Mouse (Mus musculus) cerebellum, adult 2 months (tissue): ENCODE measurements around the gene Rnf26. TPM values are rescaled to one million over a fixed set of nuclear protein-coding genes. Genes with fewer than 3 reads are reported as not detected.

Experiments
- DNase-seq, 2 experiments: peaks; one replicate each; pipeline ENCODE4 v3.0.0; 2021
- H3K27ac ChIP-seq: fragments of 200-500 bp; 2 replicates; pipeline ENCODE4 v1.5.1; 2012; ENCODE audit warnings: low read length, control low read depth, inconsistent platforms; ENCODE audit not compliant: insufficient read depth
- H3K27me3 ChIP-seq: fragments of 200-500 bp; 2 replicates; pipeline ENCODE4 v1.6.1; 2012; ENCODE audit warnings: inconsistent platforms, mild to moderate bottlenecking, low read length, moderate library complexity; ENCODE audit not compliant: control insufficient read depth, insufficient read depth
- H3K4me1 ChIP-seq: fragments of 200-500 bp; 2 replicates; pipeline ENCODE4 v1.6.1; 2011; ENCODE audit warnings: low read length; ENCODE audit not compliant: control insufficient read depth, insufficient read depth
- H3K4me3 ChIP-seq: fragments of 200-500 bp; replicated peaks from 2 replicates; pipeline ENCODE3; 2011; ENCODE audit warnings: mild to moderate bottlenecking, low read depth, low read length, control low read depth; ENCODE audit not compliant: insufficient read depth
- CTCF ChIP-seq: fragments of 200-500 bp; IDR thresholded peaks from 2 replicates; pipeline ENCODE4 v1.5.1; 2011; ENCODE audit warnings: low read depth, mild to moderate bottlenecking, control low read depth, low read length, moderate library complexity, borderline replicate concordance; ENCODE audit not compliant: insufficient read depth
- POLR2A ChIP-seq: fragments of 200-500 bp; IDR thresholded peaks from 2 replicates; pipeline ENCODE4 v1.6.1; 2011; ENCODE audit warnings: low read length, control low read depth, borderline replicate concordance; ENCODE audit not compliant: insufficient read depth
- WGBS: fragments of 180-500 bp; shearing (Covaris S2); methylation state at CpG from one replicate; pipeline ENCODE4 v1.1.7; 2018; 5-methylcytosine and 5-hydroxymethylcytosine counted together
- polyA plus RNA-seq: library from polyadenylated mRNA; depleted of rRNA; stranded (reverse); fragments of >200 nt; gene quantifications from 2 replicates; pipeline ENCODE4 v1.2.3, GENCODE M21; 2012; rRNA removed

Gene Rnf26
- polyA plus RNA-seq, 1 experiment, result 34.0 TPM

GRCm38 (mm10) chr9:44049381-44050165 is 63.7 kb downstream of the Rnf26 start:
- WGBS, result 77% methylated on average over 8 of the region's 8 CpGs
- Histone ChIP-seq H3K27me3 (no peaks in the 10 kb centered on the region), H3K27ac (no peak overlapping the region), H3K4me3 (no peak overlapping the region), H3K4me1 (no peaks in the 10 kb centered on the region)
- peak in 1 of 2 experiments; percentile 5 for DNase-seq
- TF ChIP-seq POLR2A (no peak), CTCF (no peak)

GRCm38 (mm10) chr9:44048541-44049380 is 64.6 kb downstream of the Rnf26 start:
- 76% methylated on average over 15 of the region's 15 CpGs for WGBS
- TF ChIP-seq POLR2A (no peak), CTCF (no peak)
- DNase-seq, result no peak
- no peak overlapping the region for H3K4me3 ChIP-seq
- no peak overlapping the region for H3K27ac ChIP-seq
- H3K4me1 ChIP-seq, result no peaks in the 10 kb centered on the region
- no peaks in the 10 kb centered on the region for H3K27me3 ChIP-seq

DNA sequence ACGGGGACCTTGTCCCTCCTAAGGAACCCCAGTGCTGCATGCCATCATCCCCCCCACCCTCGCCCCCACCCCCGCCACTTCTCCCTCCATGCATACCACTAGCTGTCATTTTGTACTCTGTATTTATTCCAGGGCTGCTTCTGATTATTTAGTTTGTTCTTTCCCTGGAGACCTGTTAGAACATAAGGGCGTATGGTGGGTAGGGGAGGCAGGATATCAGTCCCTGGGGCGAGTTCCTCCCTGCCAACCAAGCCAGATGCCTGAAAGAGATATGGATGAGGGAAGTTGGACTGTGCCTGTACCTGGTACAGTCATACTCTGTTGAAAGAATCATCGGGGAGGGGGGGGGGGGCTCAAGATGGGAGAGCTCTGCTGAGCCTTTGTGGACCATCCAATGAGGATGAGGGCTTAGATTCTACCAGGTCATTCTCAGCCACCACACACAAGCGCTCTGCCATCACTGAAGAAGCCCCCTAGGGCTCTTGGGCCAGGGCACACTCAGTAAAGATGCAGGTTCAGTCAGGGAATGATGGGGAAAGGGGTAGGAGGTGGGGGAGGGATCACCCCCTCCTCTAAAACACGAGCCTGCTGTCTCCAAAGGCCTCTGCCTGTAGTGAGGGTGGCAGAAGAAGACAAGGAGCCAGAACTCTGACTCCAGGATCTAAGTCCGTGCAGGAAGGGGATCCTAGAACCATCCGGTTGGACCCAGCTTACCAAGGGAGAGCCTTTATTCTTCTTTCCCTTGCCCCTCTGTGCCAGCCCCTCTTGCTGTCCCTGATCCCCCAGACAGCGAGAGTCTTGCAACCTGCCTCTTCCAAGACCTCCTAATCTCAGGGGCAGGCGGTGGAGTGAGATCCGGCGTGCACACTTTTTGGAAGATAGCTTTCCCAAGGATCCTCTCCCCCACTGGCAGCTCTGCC is 65.5 kb downstream of the Rnf26 start:
- Histone ChIP-seq H3K4me1 (no peaks in the 10 kb centered on the region), H3K4me3 (no peak overlapping the region), H3K27ac (no peak overlapping the region), H3K27me3 (no peaks in the 10 kb centered on the region)
- TF ChIP-seq CTCF (no peak), POLR2A (no peak)
- DNase-seq, result no peak
- 89% methylated on average over 14 of the region's 14 CpGs for WGBS

GRCm38 (mm10) chr9:44047071-44047470 is 66.2 kb downstream of the Rnf26 start:
- no peak overlapping the region for H3K4me3 ChIP-seq
- 51% methylated on average over 6 of the region's 6 CpGs for WGBS
- no peak for DNase-seq
- no peak for TF ChIP-seq POLR2A
- no peak for TF ChIP-seq CTCF
- no peak overlapping the region for H3K27ac ChIP-seq
- H3K4me1 ChIP-seq, result no peaks in the 10 kb centered on the region
- H3K27me3 ChIP-seq, result no peaks in the 10 kb centered on the region

DNA sequence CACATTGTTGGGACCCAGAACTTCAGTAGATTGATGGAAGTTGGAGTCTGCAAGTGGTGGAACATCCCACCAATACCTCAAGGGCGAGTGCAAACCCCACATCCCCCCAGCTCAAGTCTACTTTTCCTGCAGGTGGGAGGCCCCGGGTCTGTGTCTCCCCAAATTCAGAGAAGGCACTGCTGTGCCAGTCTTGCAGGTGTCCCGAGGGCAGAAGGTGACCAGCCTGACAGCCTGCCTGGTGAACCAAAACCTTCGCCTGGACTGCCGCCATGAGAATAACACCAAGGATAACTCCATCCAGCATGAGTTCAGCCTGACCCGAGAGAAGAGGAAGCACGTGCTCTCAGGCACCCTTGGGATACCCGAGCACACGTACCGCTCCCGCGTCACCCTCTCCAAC is 66.9 kb downstream of the Rnf26 start:
- Histone ChIP-seq H3K27ac (no peak overlapping the region), H3K27me3 (no peaks in the 10 kb centered on the region), H3K4me3 (no peak overlapping the region), H3K4me1 (no peaks in the 10 kb centered on the region)
- TF ChIP-seq POLR2A (no peak), CTCF (no peak)
- no peak for DNase-seq
- WGBS, result 87% methylated on average over 12 of the region's 12 CpGs

DNA sequence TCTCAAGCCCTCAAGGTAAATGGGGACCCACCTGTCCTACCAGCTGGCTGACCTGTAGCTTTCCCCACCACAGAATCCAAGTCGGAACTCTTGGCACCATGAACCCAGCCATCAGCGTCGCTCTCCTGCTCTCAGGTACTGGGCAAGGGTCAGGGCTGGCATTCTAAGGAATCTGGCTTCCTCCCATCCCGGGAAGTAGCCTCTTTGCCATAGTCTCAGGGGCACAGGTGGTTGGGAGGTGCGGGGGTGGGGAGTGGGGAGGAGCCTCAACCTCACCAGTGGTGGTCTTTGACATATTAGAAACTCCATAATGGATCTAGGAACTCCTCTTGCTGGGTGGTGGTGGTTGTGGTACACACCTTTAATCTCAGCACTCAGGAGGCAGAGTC is 67.4 kb downstream of the Rnf26 start:
- Histone ChIP-seq H3K27ac (no peak overlapping the region), H3K4me3 (no peak overlapping the region), H3K4me1 (no peaks in the 10 kb centered on the region), H3K27me3 (no peaks in the 10 kb centered on the region)
- no peak for TF ChIP-seq CTCF
- no peak for TF ChIP-seq POLR2A
- WGBS, result 88% methylated on average over 5 of the region's 5 CpGs
- DNase-seq, result no peak

Other genes with a start within 250 kb of the Rnf26 start
- 860 and 925 TPM in 2 replicates for gene Thy1, start 70.1 kb downstream of the Rnf26 start, polyA plus RNA-seq
- gene Usp2, start 46.5 kb downstream of the Rnf26 start, polyA plus RNA-seq, result 43.5 and 47.1 TPM in 2 replicates
- 2.7 and 7.3 TPM in 2 replicates for gene Mfrp, start 11.8 kb downstream of the Rnf26 start, polyA plus RNA-seq
- 26.0 and 29.1 TPM in 2 replicates for gene C1qtnf5, start 6.3 kb downstream of the Rnf26 start, polyA plus RNA-seq
- gene Gm49380, start within 50 bp of the Rnf26 start, polyA plus RNA-seq, result 0.41 and 0.75 TPM in 2 replicates
- 57.0 and 61.8 TPM in 2 replicates for gene Mcam, start 21.0 kb upstream of the Rnf26 start, polyA plus RNA-seq
- 14.5 and 15.3 TPM in 2 replicates for gene Cbl, start 120.5 kb upstream of the Rnf26 start, polyA plus RNA-seq
- 3.7 and 7.0 TPM in 2 replicates for gene Ccdc153, start 127.2 kb upstream of the Rnf26 start, polyA plus RNA-seq
- 0.08 and 0.19 TPM in 2 replicates for gene Pdzd3, start 138.0 kb upstream of the Rnf26 start, polyA plus RNA-seq
- gene Nlrx1, start 155.1 kb upstream of the Rnf26 start, polyA plus RNA-seq, result 7.9 and 9.9 TPM in 2 replicates
- gene Abcg4, start 175.1 kb upstream of the Rnf26 start, polyA plus RNA-seq, result 105 and 120 TPM in 2 replicates
- 35.8 and 36.0 TPM in 2 replicates for gene Hinfp, start 192.2 kb upstream of the Rnf26 start, polyA plus RNA-seq
- gene C2cd2l, start 206.8 kb upstream of the Rnf26 start, polyA plus RNA-seq, result 112 and 113 TPM in 2 replicates
- 23.5 and 23.6 TPM in 2 replicates for gene Dpagt1, start 212.5 kb upstream of the Rnf26 start, polyA plus RNA-seq
- gene H2afx, start 221.2 kb upstream of the Rnf26 start, polyA plus RNA-seq, result 63.1 and 63.5 TPM in 2 replicates
- 32.2 and 35.4 TPM in 2 replicates for gene Hmbs, start 230.7 kb upstream of the Rnf26 start, polyA plus RNA-seq
- 58.4 and 60.9 TPM in 2 replicates for gene Vps11, start 248.2 kb upstream of the Rnf26 start, polyA plus RNA-seq